Mouse (Mus musculus) thymus, adult 2 months (tissue): Measurements from ENCODE around the gene Grin2b. TPM values are rescaled to one million over a fixed set of nuclear protein-coding genes. Genes with fewer than 3 reads are reported as not detected.

Experiments
- DNase-seq: peaks from one replicate; pipeline ENCODE4 v3.0.0; 2021
- H3K27ac ChIP-seq: fragments of 200-500 bp; 2 replicates; pipeline ENCODE4 v1.5.1; 2012; ENCODE audit warnings: low read length, control low read depth; ENCODE audit not compliant: control insufficient read depth, insufficient read depth
- H3K27me3 ChIP-seq: fragments of 200-500 bp; 2 replicates; pipeline ENCODE4 v1.6.1; 2012; ENCODE audit warnings: mild to moderate bottlenecking, low read length, moderate library complexity, mixed read lengths; ENCODE audit not compliant: control insufficient read depth, insufficient read depth
- H3K36me3 ChIP-seq: fragments of 200-500 bp; 2 replicates; pipeline ENCODE4 v1.6.1; 2012; ENCODE audit warnings: mild to moderate bottlenecking, low read length, moderate library complexity; ENCODE audit not compliant: control insufficient read depth, insufficient read depth
- H3K4me1 ChIP-seq: fragments of 200-500 bp; replicated peaks from 2 replicates; pipeline ENCODE4 v1.6.1; 2012; ENCODE audit warnings: low read length; ENCODE audit not compliant: control insufficient read depth, insufficient read depth
- H3K4me3 ChIP-seq: fragments of 200-500 bp; 2 replicates; pipeline ENCODE4 v1.5.1; 2012; ENCODE audit warnings: mild to moderate bottlenecking, low read length, control low read depth, moderate library complexity; ENCODE audit not compliant: control insufficient read depth, insufficient read depth
- CTCF ChIP-seq: fragments of 200-500 bp; IDR thresholded peaks from 2 replicates; pipeline ENCODE4 v1.5.1; 2012; ENCODE audit warnings: mild to moderate bottlenecking, control low read depth, low read length, moderate library complexity, borderline replicate concordance; ENCODE audit not compliant: control insufficient read depth, poor library complexity, insufficient read depth; ENCODE audit errors: extremely low read depth
- POLR2A ChIP-seq: fragments of 200-500 bp; IDR thresholded peaks from 2 replicates; pipeline ENCODE4 v1.6.1; 2012; ENCODE audit warnings: mild to moderate bottlenecking, low read length, control low read depth, moderate library complexity; ENCODE audit not compliant: control insufficient read depth, poor library complexity, insufficient read depth; ENCODE audit errors: extremely low read depth
- WGBS: fragments of 180-500 bp; shearing (Covaris S2); methylation state at CpG from one replicate; pipeline ENCODE4 v1.1.7; 2018; 5-methylcytosine and 5-hydroxymethylcytosine counted together
- polyA plus RNA-seq: library from polyadenylated mRNA; depleted of rRNA; stranded (reverse); fragments of >200 nt; gene quantifications from 2 replicates; pipeline ENCODE4 v1.2.3, GENCODE M21; 2012

Gene Grin2b
- polyA plus RNA-seq, 1 experiment, result under 0.01 TPM

GRCm38 (mm10) chr6:135971481-135971880 lies 201.8 kb downstream of the Grin2b start:
- Histone ChIP-seq H3K27ac (no peak overlapping the region), H3K36me3 (no peaks in the 10 kb centered on the region), H3K27me3 (no peaks in the 10 kb centered on the region), H3K4me1 (no peaks in the 10 kb centered on the region), H3K4me3 (no peak overlapping the region)
- TF ChIP-seq CTCF (no peak), POLR2A (no peak)
- DNase-seq, result no peak
- WGBS, result 90% methylated on average over 4 of the region's 4 CpGs

- no peak overlapping the region for H3K27ac ChIP-seq
- DNase-seq, result no peak
- TF ChIP-seq CTCF (no peak), POLR2A (no peak)
- no peaks in the 10 kb centered on the region for H3K27me3 ChIP-seq
- H3K4me3 ChIP-seq, result no peak overlapping the region
- 80% methylated on average over 3 of the region's 3 CpGs for WGBS
- H3K36me3 ChIP-seq, result no peaks in the 10 kb centered on the region
- no peaks in the 10 kb centered on the region for H3K4me1 ChIP-seq
These were observed 202.5 kb downstream of the Grin2b start for GRCm38 (mm10) chr6:135970716-135971318.

- Histone ChIP-seq H3K4me3 (no peak overlapping the region), H3K27ac (no peak overlapping the region), H3K27me3 (no peaks in the 10 kb centered on the region), H3K4me1 (no peaks in the 10 kb centered on the region), H3K36me3 (no peaks in the 10 kb centered on the region)
- DNase-seq, result no peak
- TF ChIP-seq POLR2A (no peak), CTCF (no peak)
- 74% methylated on average over 9 of the region's 9 CpGs for WGBS
These were observed 211.5 kb downstream of the Grin2b start for GRCm38 (mm10) chr6:135961766-135962165.

GRCm38 (mm10) chr6:135959629-135960028 lies 213.7 kb downstream of the Grin2b start:
- Histone ChIP-seq H3K27me3 (no peaks in the 10 kb centered on the region), H3K4me3 (no peak overlapping the region), H3K27ac (no peak overlapping the region), H3K36me3 (no peaks in the 10 kb centered on the region), H3K4me1 (no peaks in the 10 kb centered on the region)
- TF ChIP-seq CTCF, result no peak
- no peak for TF ChIP-seq POLR2A
- 9% methylated on average over 10 of the region's 10 CpGs for WGBS
- no peak for DNase-seq

GRCm38 (mm10) chr6:135951666-135952065 lies 221.6 kb downstream of the Grin2b start:
- 65% methylated on average over 5 of the region's 5 CpGs for WGBS
- no peak for DNase-seq
- H3K27ac ChIP-seq, result no peak overlapping the region
- no peaks in the 10 kb centered on the region for H3K4me1 ChIP-seq
- no peaks in the 10 kb centered on the region for H3K27me3 ChIP-seq
- no peaks in the 10 kb centered on the region for H3K36me3 ChIP-seq
- H3K4me3 ChIP-seq, result no peak overlapping the region
- TF ChIP-seq POLR2A (no peak), CTCF (no peak)

GRCm38 (mm10) chr6:135945511-135945910 lies 227.8 kb downstream of the Grin2b start:
- Histone ChIP-seq H3K4me1 (no peaks in the 10 kb centered on the region), H3K4me3 (no peak overlapping the region), H3K36me3 (no peaks in the 10 kb centered on the region), H3K27me3 (no peaks in the 10 kb centered on the region), H3K27ac (no peak overlapping the region)
- 85% methylated on average over 5 of the region's 5 CpGs for WGBS
- no peak for DNase-seq
- TF ChIP-seq POLR2A, result no peak
- TF ChIP-seq CTCF, result no peak

GRCm38 (mm10) chr6:135944358-135944757 lies 229.0 kb downstream of the Grin2b start:
- DNase-seq, result no peak
- Histone ChIP-seq H3K27me3 (no peaks in the 10 kb centered on the region), H3K4me1 (no peaks in the 10 kb centered on the region), H3K36me3 (no peaks in the 10 kb centered on the region), H3K4me3 (no peak overlapping the region), H3K27ac (no peak overlapping the region)
- WGBS, result 92% methylated on average over 5 of the region's 5 CpGs
- TF ChIP-seq CTCF (no peak), POLR2A (no peak)
